ENCODE assay signal across 7 mouse cellular contexts in genomic region chrX:18882088-18882783, GRCm38 (mm10).
DNase-seq lines count a peak whose midpoint lies in the region; ATAC-seq and TF ChIP-seq lines count a peak whose summit lies in the region.

No protein-coding gene starts in this region.

- 44% methylated on average over 8 of the region's 8 CpGs for WGBS in liver, embryonic 12.5 days (ENCODE audit: insufficient replicate concordance)
- 28% methylated on average over 7 of the region's 8 CpGs for WGBS in lung, embryonic 14.5 days
- WGBS in midbrain, embryonic 13.5 days: 67% methylated on average over 8 of the region's 8 CpGs

- H3K27me3 ChIP-seq in liver, embryonic 12.5 days (replicated peaks): no peaks in the 10 kb centered on the region
- no peaks in the 10 kb centered on the region for H3K27me3 ChIP-seq in lung, embryonic 14.5 days (ENCODE audit: insufficient read depth, low read length)
- no peaks in the 10 kb centered on the region for H3K27me3 ChIP-seq in midbrain, embryonic 13.5 days

- H3K4me3 ChIP-seq in liver, embryonic 12.5 days: no peak overlapping the region
- H3K4me3 ChIP-seq in lung, embryonic 14.5 days (ENCODE audit: low read depth, low read length): no peak overlapping the region
- no peak overlapping the region for H3K4me3 ChIP-seq in midbrain, embryonic 13.5 days (replicated peaks)

- no peak overlapping the region for H3K27ac ChIP-seq in liver, embryonic 12.5 days
- no peak overlapping the region for H3K27ac ChIP-seq in lung, embryonic 14.5 days (ENCODE audit: low read depth)
- no peak overlapping the region for H3K27ac ChIP-seq in midbrain, embryonic 13.5 days

- H3K36me3 ChIP-seq in liver, embryonic 12.5 days: no peaks in the 10 kb centered on the region
- no peaks in the 10 kb centered on the region for H3K36me3 ChIP-seq in lung, embryonic 14.5 days (ENCODE audit: insufficient read depth)
- H3K36me3 ChIP-seq in midbrain, embryonic 13.5 days: no peaks in the 10 kb centered on the region

- no peaks in the 10 kb centered on the region for H3K9me3 ChIP-seq in liver, embryonic 12.5 days (replicated peaks)
- no peaks in the 10 kb centered on the region for H3K9me3 ChIP-seq in lung, embryonic 14.5 days (ENCODE audit: low read depth, low read length)
- H3K9me3 ChIP-seq in midbrain, embryonic 13.5 days: no peaks in the 10 kb centered on the region

- H3K4me2 ChIP-seq in liver, embryonic 12.5 days: no peak overlapping the region
- H3K4me2 ChIP-seq in lung, embryonic 14.5 days: no peak overlapping the region
- H3K4me2 ChIP-seq in midbrain, embryonic 13.5 days (replicated peaks): no peak overlapping the region

- peak; percentile 3 for DNase-seq in liver
- DNase-seq in adrenal gland, adult 2 months: peak; percentile 67
- DNase-seq in lung, embryonic 14.5 days: peak; percentile 65
- no peak for DNase-seq in spleen, postnatal 36 days (ENCODE audit: low spot score in 2 of 2)

- peak; percentile 50 for TF ChIP-seq CTCF in lung, embryonic 14.5 days (IDR thresholded peaks at IDR 0.05; ENCODE audit: low read depth)

- no peak overlapping the region for H3K9ac ChIP-seq in liver, embryonic 12.5 days
- H3K9ac ChIP-seq in lung, embryonic 14.5 days: no peak overlapping the region
- H3K9ac ChIP-seq in midbrain, embryonic 13.5 days (replicated peaks): no peak overlapping the region

- no peaks in the 10 kb centered on the region for H3K4me1 ChIP-seq in liver, embryonic 12.5 days
- H3K4me1 ChIP-seq in lung, embryonic 14.5 days (ENCODE audit: insufficient read depth): no peaks in the 10 kb centered on the region
- no peaks in the 10 kb centered on the region for H3K4me1 ChIP-seq in midbrain, embryonic 13.5 days (replicated peaks)

- no peak for ATAC-seq in liver, embryonic 12.5 days
- ATAC-seq in granulocyte monocyte progenitor cell, adult 5-6 weeks (replicated peaks; ENCODE audit: poor library complexity, severe bottlenecking): peak; percentile 96
- no peak for ATAC-seq in lung, embryonic 14.5 days (ENCODE audit: insufficient read depth)
- ATAC-seq in midbrain, embryonic 13.5 days: no peak

Comparison
In these comparisons a context has a peak if more than half of its experiments do, and no peak if none do; other contexts are left out.
1. DNase-seq: peak in liver (single experiment), adrenal gland, adult 2 months (single experiment) and lung, embryonic 14.5 days (single experiment); none in spleen, postnatal 36 days (0 of 2).